Mouse (Mus musculus) testis, adult 2 months (tissue): ENCODE data around the gene Hmga2. TPM values are rescaled to one million over a fixed set of nuclear protein-coding genes. Genes with fewer than 3 reads are reported as not detected.

Experiments
- H3K27ac ChIP-seq: fragments of 200-500 bp; 2 replicates; pipeline ENCODE4 v1.5.1; 2012; ENCODE audit warnings: low read depth, low read length; ENCODE audit not compliant: control insufficient read depth, insufficient read depth
- H3K27me3 ChIP-seq: fragments of 200-500 bp; 2 replicates; pipeline ENCODE4 v1.6.1; 2012; ENCODE audit warnings: mild to moderate bottlenecking, low read length, moderate library complexity; ENCODE audit not compliant: control insufficient read depth, insufficient read depth
- H3K36me3 ChIP-seq: fragments of 200-500 bp; 2 replicates; pipeline ENCODE4 v1.6.1; 2012; ENCODE audit warnings: mild to moderate bottlenecking, low read length; ENCODE audit not compliant: control insufficient read depth, insufficient read depth
- H3K4me1 ChIP-seq: fragments of 200-500 bp; 2 replicates; pipeline ENCODE4 v1.6.1; 2012; ENCODE audit warnings: low read length; ENCODE audit not compliant: control insufficient read depth, insufficient read depth
- H3K4me3 ChIP-seq: fragments of 200-500 bp; 2 replicates; pipeline ENCODE4 v1.5.1; 2012; ENCODE audit warnings: low read depth, mild to moderate bottlenecking, low read length, moderate library complexity, mixed read lengths; ENCODE audit not compliant: control insufficient read depth
- CTCF ChIP-seq: fragments of 200-500 bp; IDR thresholded peaks from 2 replicates; pipeline ENCODE4 v1.5.1; 2012; ENCODE audit warnings: low read depth, mild to moderate bottlenecking, inconsistent platforms, low read length, moderate library complexity; ENCODE audit not compliant: control insufficient read depth, insufficient read depth, insufficient replicate concordance
- POLR2A ChIP-seq: fragments of 200-500 bp; IDR thresholded peaks from 2 replicates; pipeline ENCODE4 v1.6.1; 2012; ENCODE audit warnings: low read depth, mild to moderate bottlenecking, inconsistent platforms, low read length, moderate library complexity; ENCODE audit not compliant: control insufficient read depth
- polyA plus RNA-seq: library from polyadenylated mRNA; depleted of rRNA; stranded (reverse); fragments of >200 nt; gene quantifications from 2 replicates; pipeline ENCODE4 v1.2.3, GENCODE M21; 2012

Gene Hmga2
- polyA plus RNA-seq, 1 experiment, result 0.42 TPM

- Histone ChIP-seq H3K4me1 (peaks cover 2% of the 10 kb centered on the region), H3K27me3 (no peaks in the 10 kb centered on the region), H3K27ac (no peak overlapping the region), H3K36me3 (no peaks in the 10 kb centered on the region), H3K4me3 (no peak overlapping the region)
- TF ChIP-seq CTCF (no peak), POLR2A (no peak)
Measured at GRCm38 (mm10) chr10:120432081-120432480, 44.2 kb downstream of the Hmga2 start.

- Histone ChIP-seq H3K36me3 (no peaks in the 10 kb centered on the region), H3K4me1 (peaks cover 2% of the 10 kb centered on the region)
- TF ChIP-seq CTCF, result no peak
- TF ChIP-seq POLR2A, result no peak
Measured at GRCm38 (mm10) chr10:120431435-120431834, 44.8 kb downstream of the Hmga2 start.

GRCm38 (mm10) chr10:120430422-120430821 lies 45.8 kb downstream of the Hmga2 start:
- Histone ChIP-seq H3K36me3 (no peaks in the 10 kb centered on the region), H3K4me3 (no peak overlapping the region), H3K27ac (no peak overlapping the region), H3K27me3 (no peaks in the 10 kb centered on the region), H3K4me1 (no peaks in the 10 kb centered on the region; the same call in 1 of the 2 replicates)
- TF ChIP-seq POLR2A (no peak), CTCF (no peak)

More at GRCm38 (mm10) chr10:120431435-120431834, 44.8 kb downstream of the Hmga2 start:
- H3K4me3 ChIP-seq, result no peak overlapping the region
- H3K27me3 ChIP-seq, result no peaks in the 10 kb centered on the region
- H3K27ac ChIP-seq, result no peak overlapping the region

- no peaks in the 10 kb centered on the region for H3K36me3 ChIP-seq
- H3K4me1 ChIP-seq, result no peaks in the 10 kb centered on the region; the same call in 1 of the 2 replicates
Measured at GRCm38 (mm10) chr10:120429758-120430259, 46.5 kb downstream of the Hmga2 start.

GRCm38 (mm10) chr10:120429199-120429551 lies 47.1 kb downstream of the Hmga2 start:
- no peaks in the 10 kb centered on the region for H3K27me3 ChIP-seq
- no peaks in the 10 kb centered on the region; the same call in 1 of the 2 replicates for H3K4me1 ChIP-seq
- TF ChIP-seq POLR2A (no peak), CTCF (no peak)
- no peak overlapping the region for H3K4me3 ChIP-seq
- H3K27ac ChIP-seq, result no peak overlapping the region
- H3K36me3 ChIP-seq, result no peaks in the 10 kb centered on the region

More at GRCm38 (mm10) chr10:120429758-120430259, 46.5 kb downstream of the Hmga2 start:
- H3K4me3 ChIP-seq, result no peak overlapping the region
- H3K27me3 ChIP-seq, result no peaks in the 10 kb centered on the region
- no peak overlapping the region for H3K27ac ChIP-seq
- TF ChIP-seq CTCF, result no peak
- TF ChIP-seq POLR2A, result no peak

- Histone ChIP-seq H3K36me3 (no peaks in the 10 kb centered on the region), H3K4me3 (no peak overlapping the region), H3K4me1 (no peaks in the 10 kb centered on the region; the same call in 1 of the 2 replicates), H3K27ac (no peak overlapping the region), H3K27me3 (no peaks in the 10 kb centered on the region)
- no peak for TF ChIP-seq CTCF
- TF ChIP-seq POLR2A, result no peak
Measured at GRCm38 (mm10) chr10:120428430-120429198, 47.7 kb downstream of the Hmga2 start.

- no peaks in the 10 kb centered on the region; the same call in 1 of the 2 replicates for H3K4me1 ChIP-seq
- TF ChIP-seq POLR2A (no peak), CTCF (no peak)
- no peaks in the 10 kb centered on the region for H3K36me3 ChIP-seq
- H3K4me3 ChIP-seq, result no peak overlapping the region
- no peaks in the 10 kb centered on the region for H3K27me3 ChIP-seq
- no peak overlapping the region for H3K27ac ChIP-seq
Measured at GRCm38 (mm10) chr10:120426086-120426610, 50.1 kb downstream of the Hmga2 start.
